Mouse (Mus musculus) cerebellum, adult 2 months (tissue): Measurements from ENCODE around the gene Ache. TPM values are rescaled to one million over a fixed set of nuclear protein-coding genes. Genes with fewer than 3 reads are reported as not detected.

Experiments used
- DNase-seq, 2 experiments: peaks; one replicate each; pipeline ENCODE4 v3.0.0; 2021
- H3K27ac ChIP-seq: fragments of 200-500 bp; 2 replicates; pipeline ENCODE4 v1.5.1; 2012; ENCODE audit warnings: low read length, control low read depth, inconsistent platforms; ENCODE audit not compliant: insufficient read depth
- H3K27me3 ChIP-seq: fragments of 200-500 bp; 2 replicates; pipeline ENCODE4 v1.6.1; 2012; ENCODE audit warnings: inconsistent platforms, mild to moderate bottlenecking, low read length, moderate library complexity; ENCODE audit not compliant: control insufficient read depth, insufficient read depth
- H3K4me1 ChIP-seq: fragments of 200-500 bp; 2 replicates; pipeline ENCODE4 v1.6.1; 2011; ENCODE audit warnings: low read length; ENCODE audit not compliant: control insufficient read depth, insufficient read depth
- H3K4me3 ChIP-seq: fragments of 200-500 bp; replicated peaks from 2 replicates; pipeline ENCODE3; 2011; ENCODE audit warnings: mild to moderate bottlenecking, low read depth, low read length, control low read depth; ENCODE audit not compliant: insufficient read depth
- CTCF ChIP-seq: fragments of 200-500 bp; IDR thresholded peaks from 2 replicates; pipeline ENCODE4 v1.5.1; 2011; ENCODE audit warnings: low read depth, mild to moderate bottlenecking, control low read depth, low read length, moderate library complexity, borderline replicate concordance; ENCODE audit not compliant: insufficient read depth
- POLR2A ChIP-seq: fragments of 200-500 bp; IDR thresholded peaks from 2 replicates; pipeline ENCODE4 v1.6.1; 2011; ENCODE audit warnings: low read length, control low read depth, borderline replicate concordance; ENCODE audit not compliant: insufficient read depth
- WGBS: fragments of 180-500 bp; shearing (Covaris S2); methylation state at CpG from one replicate; pipeline ENCODE4 v1.1.7; 2018; 5-methylcytosine and 5-hydroxymethylcytosine counted together
- polyA plus RNA-seq: library from polyadenylated mRNA; depleted of rRNA; stranded (reverse); fragments of >200 nt; gene quantifications from 2 replicates; pipeline ENCODE4 v1.2.3, GENCODE M21; 2012

Gene Ache
- polyA plus RNA-seq, 1 experiment = 165 TPM

DNA sequence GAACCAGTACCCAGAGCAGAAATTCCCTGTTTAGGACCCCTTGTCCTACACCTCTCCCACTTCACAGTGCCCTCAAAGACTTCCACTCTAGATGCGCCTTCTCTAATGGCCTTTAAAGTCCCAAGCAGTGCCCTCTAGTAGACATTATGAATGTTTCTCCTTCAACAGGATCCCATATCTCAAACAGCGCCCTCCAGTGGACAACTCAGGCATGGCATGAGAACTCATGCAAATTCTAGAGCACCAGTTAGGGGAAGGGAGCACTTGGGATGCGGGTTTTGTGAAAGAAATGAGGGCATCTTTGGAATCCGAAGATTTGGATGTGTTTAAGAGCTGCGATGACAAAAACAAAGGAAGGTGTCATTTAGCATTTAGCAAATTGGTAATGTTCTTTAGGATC lies 2.3 kb upstream of the Ache start:
- 59% methylated on average over 5 of the region's 5 CpGs for WGBS
- peak in 1 of 2 experiments; percentile 51 for DNase-seq
- no peak for TF ChIP-seq POLR2A
- TF ChIP-seq CTCF = peak; percentile 45; the same call in 1 of the 2 replicates
- H3K27me3 ChIP-seq = no peaks in the 10 kb centered on the region
- peaks cover 7% of the 10 kb centered on the region; the same call in 1 of the 2 replicates for H3K4me1 ChIP-seq
- no peak overlapping the region for H3K27ac ChIP-seq
- no peak overlapping the region for H3K4me3 ChIP-seq

DNA sequence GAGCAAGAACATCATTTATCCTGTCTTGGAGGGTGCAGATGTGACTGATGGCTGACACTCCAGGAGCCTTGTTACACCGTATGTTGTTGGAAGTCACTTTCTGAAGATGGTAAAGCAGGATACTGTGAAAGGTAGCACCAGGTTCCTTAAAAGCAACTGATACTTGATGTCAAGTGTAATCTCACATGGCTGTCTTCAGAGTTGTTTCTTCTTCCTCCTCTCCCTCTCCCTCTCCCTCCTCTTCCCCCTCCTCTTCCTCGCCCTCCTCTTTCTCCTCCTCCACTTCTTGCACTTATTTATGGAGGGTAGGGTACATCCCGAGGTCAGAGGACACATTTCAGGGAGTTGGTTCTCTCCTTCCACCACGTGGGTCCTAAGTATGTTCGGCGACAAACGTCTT lies 1.3 kb upstream of the Ache start:
- H3K4me1 ChIP-seq = peaks cover 13% of the 10 kb centered on the region; the same call in 1 of the 2 replicates
- 56% methylated on average over 7 of the region's 7 CpGs for WGBS
- no peak for DNase-seq
- peak overlapping the region; percentile 66; the same call in 1 of the 2 replicates for H3K27ac ChIP-seq
- TF ChIP-seq POLR2A (no peak), CTCF (no peak)
- no peak overlapping the region for H3K4me3 ChIP-seq
- H3K27me3 ChIP-seq = no peaks in the 10 kb centered on the region

DNA sequence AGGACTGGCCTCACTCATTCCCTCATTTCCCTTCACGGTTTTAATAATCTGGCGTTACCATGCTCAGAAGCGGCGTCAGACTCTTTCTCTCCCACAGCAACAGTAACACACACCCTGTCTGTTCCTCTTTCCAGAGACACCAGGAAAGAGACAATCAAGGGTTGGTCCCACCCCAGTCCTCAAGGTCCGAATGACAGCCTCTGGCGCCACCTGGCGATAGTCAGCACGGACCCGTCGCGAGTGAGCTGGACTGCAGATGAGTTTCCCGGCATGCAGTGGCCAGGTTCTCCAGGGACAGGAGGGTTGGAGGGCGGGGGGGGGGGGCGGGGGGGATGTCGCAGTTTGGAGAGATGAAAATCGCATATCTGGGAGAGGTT lies 676 bp upstream of the Ache start:
- H3K27ac ChIP-seq = peak overlapping the region; percentile 68
- H3K4me1 ChIP-seq = peaks cover 13% of the 10 kb centered on the region; the same call in 1 of the 2 replicates
- TF ChIP-seq CTCF = peak; percentile 96
- no peak for TF ChIP-seq POLR2A
- peak overlapping the region; percentile 78 for H3K4me3 ChIP-seq
- WGBS = 0% methylated on average over 16 of the region's 16 CpGs
- DNase-seq = peak; percentile 95 to 97
- no peaks in the 10 kb centered on the region for H3K27me3 ChIP-seq

DNA sequence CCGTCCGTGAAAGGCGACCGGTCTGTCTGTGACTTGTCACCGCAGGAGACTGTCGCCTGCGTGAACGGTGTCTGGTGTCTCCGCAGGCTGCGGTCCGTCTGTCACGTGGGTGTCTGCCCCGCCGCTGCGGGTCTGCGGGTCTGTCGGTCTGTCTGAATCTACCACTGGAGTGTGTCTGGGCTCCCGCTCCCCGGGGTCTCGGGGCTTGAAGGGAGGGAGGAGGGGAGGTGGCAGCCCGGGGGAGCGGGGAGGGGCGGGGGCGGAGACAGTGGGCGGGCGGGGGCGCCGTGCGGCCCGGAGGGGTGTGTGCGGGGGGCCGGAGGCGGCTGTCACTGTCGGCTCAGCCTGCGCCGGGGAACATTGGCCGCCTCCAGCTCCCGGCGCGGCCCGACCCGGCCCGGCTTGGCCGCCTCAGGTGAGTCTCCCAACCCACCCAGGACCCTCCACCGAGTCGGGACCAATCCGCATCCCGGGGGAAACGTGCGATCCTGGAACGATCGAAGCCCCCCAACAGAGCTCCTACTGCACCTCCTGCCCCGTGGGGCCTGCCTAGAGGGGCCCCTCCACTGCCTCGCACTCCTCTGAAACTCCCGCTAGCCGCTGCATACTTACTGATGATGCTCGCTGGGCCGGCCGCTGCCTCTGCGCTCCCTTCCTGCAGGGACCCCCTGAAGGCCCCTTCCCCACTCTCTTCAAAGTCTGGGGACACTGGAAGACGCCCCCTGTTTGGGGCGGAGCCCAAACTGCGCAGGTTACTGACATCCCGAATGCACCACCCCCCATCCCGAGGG lies 829 bp downstream of the Ache start:
- WGBS = 1% methylated on average over 45 of the region's 65 CpGs
- peaks cover 13% of the 10 kb centered on the region; the same call in 1 of the 2 replicates for H3K4me1 ChIP-seq
- H3K4me3 ChIP-seq = peak overlapping the region; percentile 78
- H3K27ac ChIP-seq = peak overlapping the region; percentile 88
- TF ChIP-seq POLR2A (no peak; the same call in none of the 2 replicates), CTCF (no peak)
- H3K27me3 ChIP-seq = no peaks in the 10 kb centered on the region
- peak; percentile 75 to 81 for DNase-seq

DNA sequence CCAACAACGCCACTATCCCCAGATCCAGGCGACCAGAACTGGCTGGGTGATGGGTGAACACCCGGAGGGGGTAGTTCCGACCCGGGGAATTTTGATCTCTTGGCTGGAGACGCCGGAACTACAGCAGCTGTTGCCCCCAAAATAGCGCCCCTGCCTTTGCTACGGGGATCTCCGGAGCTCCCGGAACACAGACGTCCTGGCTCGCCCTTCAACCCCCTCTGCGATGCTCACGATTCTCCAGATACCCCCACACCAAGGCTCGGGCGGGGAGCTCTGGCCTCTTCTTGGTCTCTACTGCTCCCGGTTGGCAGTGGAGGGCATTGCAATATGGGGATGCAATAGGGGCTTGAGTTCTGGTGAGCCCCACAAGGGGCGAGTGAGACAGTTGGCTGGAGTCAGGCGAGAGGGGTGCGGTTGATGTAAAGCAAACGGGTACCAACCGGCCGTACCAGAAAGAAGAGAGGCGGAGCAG lies 1.7 kb downstream of the Ache start:
- Histone ChIP-seq H3K4me1 (peaks cover 13% of the 10 kb centered on the region; the same call in 1 of the 2 replicates), H3K27me3 (no peaks in the 10 kb centered on the region), H3K27ac (peak overlapping the region; percentile 67), H3K4me3 (peak overlapping the region; percentile 78)
- 3% methylated on average over 25 of the region's 25 CpGs for WGBS
- TF ChIP-seq POLR2A (no peak), CTCF (peak; percentile 49; the same call in 1 of the 2 replicates)
- peak; percentile 71 for DNase-seq

DNA sequence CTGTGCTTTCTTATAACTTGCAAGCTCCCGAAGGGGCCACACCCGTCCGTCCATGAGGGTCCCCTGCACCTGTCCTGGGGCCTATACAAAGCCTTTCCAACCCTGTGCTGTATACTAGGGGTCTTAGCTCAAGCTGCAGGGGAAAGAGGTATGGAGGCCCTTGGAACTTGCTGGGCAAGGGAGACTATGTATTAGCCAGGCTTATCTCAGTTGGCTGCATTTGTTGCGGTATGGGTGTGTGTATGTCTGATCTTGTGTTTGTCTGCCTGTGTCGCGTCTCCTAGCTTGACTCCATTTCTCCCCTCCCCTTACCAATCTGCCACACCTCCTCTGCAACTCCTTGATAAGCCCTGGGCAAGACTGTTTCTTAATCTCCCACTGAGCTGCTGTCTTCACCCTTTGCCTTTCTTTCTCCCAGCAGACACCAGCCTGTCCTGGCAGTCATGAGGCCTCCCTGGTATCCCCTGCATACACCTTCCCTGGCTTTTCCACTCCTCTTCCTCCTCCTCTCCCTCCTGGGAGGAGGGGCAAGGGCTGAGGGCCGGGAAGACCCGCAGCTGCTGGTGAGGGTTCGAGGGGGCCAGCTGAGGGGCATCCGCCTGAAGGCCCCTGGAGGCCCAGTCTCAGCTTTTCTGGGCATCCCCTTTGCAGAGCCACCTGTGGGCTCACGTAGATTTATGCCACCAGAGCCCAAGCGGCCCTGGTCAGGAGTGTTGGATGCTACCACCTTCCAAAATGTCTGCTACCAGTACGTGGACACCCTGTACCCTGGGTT lies 2.5 kb downstream of the Ache start:
- peaks cover 13% of the 10 kb centered on the region; the same call in 1 of the 2 replicates for H3K4me1 ChIP-seq
- no peak overlapping the region; the same call in 1 of the 2 replicates for H3K27ac ChIP-seq
- WGBS = 60% methylated on average over 13 of the region's 13 CpGs
- no peaks in the 10 kb centered on the region for H3K27me3 ChIP-seq
- DNase-seq = no peak
- TF ChIP-seq POLR2A (no peak), CTCF (no peak)
- peak overlapping the region; percentile 78 for H3K4me3 ChIP-seq

DNA sequence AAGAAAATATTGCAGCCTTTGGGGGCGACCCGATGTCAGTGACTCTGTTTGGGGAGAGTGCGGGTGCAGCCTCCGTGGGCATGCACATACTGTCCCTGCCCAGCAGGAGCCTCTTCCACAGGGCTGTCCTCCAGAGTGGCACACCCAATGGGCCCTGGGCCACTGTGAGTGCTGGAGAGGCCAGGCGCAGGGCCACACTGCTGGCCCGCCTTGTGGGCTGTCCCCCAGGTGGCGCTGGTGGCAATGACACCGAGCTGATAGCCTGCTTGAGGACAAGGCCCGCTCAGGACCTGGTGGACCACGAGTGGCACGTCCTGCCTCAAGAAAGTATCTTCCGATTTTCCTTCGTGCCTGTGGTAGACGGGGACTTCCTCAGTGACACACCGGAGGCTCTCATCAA lies 3.4 kb downstream of the Ache start:
- Histone ChIP-seq H3K27me3 (no peaks in the 10 kb centered on the region), H3K4me1 (peaks cover 13% of the 10 kb centered on the region; the same call in 1 of the 2 replicates), H3K4me3 (no peak overlapping the region), H3K27ac (no peak overlapping the region)
- peak; percentile 50; the same call in 1 of the 2 replicates for TF ChIP-seq CTCF
- no peak for TF ChIP-seq POLR2A
- peak; percentile 71 for DNase-seq
- 22% methylated on average over 15 of the region's 15 CpGs for WGBS
